Mouse (Mus musculus): Measurements from ENCODE around the gene Tas2r119. TPM values are rescaled to one million over a fixed set of nuclear protein-coding genes. Genes with fewer than 3 reads are reported as not detected.
"Not testable (repeated sequence)": the region's sequence is repeated elsewhere in the genome, so short reads cannot be mapped to it uniquely, and the experiment has no call there.

The Tas2r119 gene
- polyA plus RNA-seq, 1 experiment: not detected

GRCm38 (mm10) chr15:32190436-32190835 lies 13.3 kb downstream of the Tas2r119 start:
- H3K4me1 ChIP-seq (ENCODE audit: control insufficient read depth, insufficient read depth, insufficient read length, low read length): no peaks in the 10 kb centered on the region
- no peak overlapping the region for H3K27ac ChIP-seq (replicated peaks; ENCODE audit: low read depth, low read length)
- H3K4me3 ChIP-seq (ENCODE audit: insufficient read depth, low read depth, low read length): no peak overlapping the region

GRCm38 (mm10) chr15:32192948-32193347 lies 15.9 kb downstream of the Tas2r119 start:
- Histone ChIP-seq H3K4me1 (ENCODE audit: control insufficient read depth, insufficient read depth, insufficient read length, low read length) (no peaks in the 10 kb centered on the region), H3K27ac (replicated peaks; ENCODE audit: low read depth, low read length) (no peak overlapping the region)

GRCm38 (mm10) chr15:32198076-32198475 lies 21.0 kb downstream of the Tas2r119 start:
- Histone ChIP-seq H3K4me1 (ENCODE audit: control insufficient read depth, insufficient read depth, insufficient read length, low read length) (no peaks in the 10 kb centered on the region), H3K4me3 (ENCODE audit: insufficient read depth, low read depth, low read length) (no peak overlapping the region), H3K27ac (replicated peaks; ENCODE audit: low read depth, low read length) (no peak overlapping the region)

More at GRCm38 (mm10) chr15:32192948-32193347, 15.9 kb downstream of the Tas2r119 start:
- no peak overlapping the region for H3K4me3 ChIP-seq (ENCODE audit: insufficient read depth, low read depth, low read length)

DNA sequence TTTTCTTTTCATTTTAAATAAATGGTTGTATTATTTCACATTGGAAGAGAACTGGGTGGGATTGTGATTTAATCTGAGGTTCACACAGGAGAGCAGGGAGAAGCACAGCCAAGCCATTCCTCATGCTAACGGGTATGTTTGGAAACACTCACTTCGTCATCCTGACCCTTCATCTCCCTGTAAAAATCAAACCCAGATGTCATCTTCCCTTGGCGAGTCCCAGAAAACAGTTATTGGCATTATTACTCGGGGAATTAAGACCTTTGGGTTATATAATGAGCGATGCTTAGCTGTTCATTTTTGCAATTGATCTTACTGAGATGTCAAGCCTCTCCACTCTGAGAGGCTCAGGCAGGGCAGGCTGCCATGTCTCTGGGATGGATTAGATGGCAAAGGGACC lies 21.5 kb downstream of the Tas2r119 start:
- Histone ChIP-seq H3K4me3 (ENCODE audit: insufficient read depth, low read depth, low read length) (no peak overlapping the region), H3K27ac (replicated peaks; ENCODE audit: low read depth, low read length) (no peak overlapping the region)

GRCm38 (mm10) chr15:32203242-32203641 lies 26.2 kb downstream of the Tas2r119 start:
- no peaks in the 10 kb centered on the region for H3K4me1 ChIP-seq (ENCODE audit: control insufficient read depth, insufficient read depth, insufficient read length, low read length)

More for the DNA sequence above, 21.5 kb downstream of the Tas2r119 start:
- H3K4me1 ChIP-seq (ENCODE audit: control insufficient read depth, insufficient read depth, insufficient read length, low read length): no peaks in the 10 kb centered on the region

DNA sequence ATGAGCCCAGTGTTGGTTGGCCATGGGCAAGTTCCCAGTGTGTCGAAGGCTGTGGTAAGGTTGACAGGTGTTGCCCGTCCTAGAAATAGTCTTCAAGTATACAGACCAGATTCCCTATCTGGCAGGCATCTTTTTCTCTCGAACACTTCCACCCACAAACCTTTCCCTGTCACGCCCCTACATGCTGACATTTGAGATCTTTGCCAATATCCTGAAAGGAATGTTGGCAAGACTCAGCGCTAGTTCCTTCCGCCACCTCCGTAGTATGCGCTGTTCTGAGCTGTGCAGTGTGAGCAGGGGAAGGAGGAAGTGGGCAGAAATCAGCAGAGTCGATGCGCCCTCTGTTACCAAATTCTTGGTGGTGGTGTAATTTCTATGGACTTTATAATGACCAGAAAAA lies 27.8 kb downstream of the Tas2r119 start:
- H3K4me3 ChIP-seq (ENCODE audit: insufficient read depth, low read depth, low read length): no peak overlapping the region
- no peak overlapping the region for H3K27ac ChIP-seq (replicated peaks; ENCODE audit: low read depth, low read length)
- no peaks in the 10 kb centered on the region for H3K4me1 ChIP-seq (ENCODE audit: control insufficient read depth, insufficient read depth, insufficient read length, low read length)

More at GRCm38 (mm10) chr15:32203242-32203641, 26.2 kb downstream of the Tas2r119 start:
- Histone ChIP-seq H3K27ac (replicated peaks; ENCODE audit: low read depth, low read length) (no peak overlapping the region), H3K4me3 (ENCODE audit: insufficient read depth, low read depth, low read length) (no peak overlapping the region)

GRCm38 (mm10) chr15:32214687-32215086 lies 37.6 kb downstream of the Tas2r119 start:
- H3K4me3 ChIP-seq (ENCODE audit: insufficient read depth, low read depth, low read length); H3K4me1 ChIP-seq (ENCODE audit: control insufficient read depth, insufficient read depth, insufficient read length, low read length); H3K27ac ChIP-seq (replicated peaks; ENCODE audit: low read depth, low read length): not testable (repeated sequence)

- H3K4me1 ChIP-seq (ENCODE audit: control insufficient read depth, insufficient read depth, insufficient read length, low read length): no peaks in the 10 kb centered on the region
- H3K4me3 ChIP-seq (ENCODE audit: insufficient read depth, low read depth, low read length): no peak overlapping the region
- H3K27ac ChIP-seq (replicated peaks; ENCODE audit: low read depth, low read length): no peak overlapping the region
Observed at GRCm38 (mm10) chr15:32223028-32223427, 45.9 kb downstream of the Tas2r119 start.

GRCm38 (mm10) chr15:32225394-32225793 lies 48.3 kb downstream of the Tas2r119 start:
- Histone ChIP-seq H3K4me1 (ENCODE audit: control insufficient read depth, insufficient read depth, insufficient read length, low read length) (no peaks in the 10 kb centered on the region), H3K27ac (replicated peaks; ENCODE audit: low read depth, low read length) (no peak overlapping the region)

DNA sequence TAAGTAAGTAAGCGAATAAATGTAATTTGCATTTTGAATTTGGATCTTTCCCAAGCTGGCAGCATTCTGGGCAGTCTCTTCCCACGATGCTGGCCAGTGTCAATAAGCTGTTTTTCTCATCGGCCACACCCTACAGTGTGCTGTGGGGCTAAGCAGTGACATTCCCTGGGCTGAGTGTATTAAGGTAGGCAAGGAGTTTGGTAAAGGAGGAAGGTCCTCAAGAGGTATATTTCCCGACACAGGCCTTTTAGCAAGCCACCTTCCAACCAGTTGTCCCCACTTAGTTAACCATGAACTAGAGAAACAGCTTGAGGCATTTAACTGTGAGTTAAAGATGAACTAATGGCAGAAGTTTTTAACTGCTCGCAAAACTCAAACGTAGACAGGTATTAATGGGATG lies 49.3 kb downstream of the Tas2r119 start:
- Histone ChIP-seq H3K4me1 (ENCODE audit: control insufficient read depth, insufficient read depth, insufficient read length, low read length) (no peaks in the 10 kb centered on the region), H3K4me3 (ENCODE audit: insufficient read depth, low read depth, low read length) (no peak overlapping the region), H3K27ac (replicated peaks; ENCODE audit: low read depth, low read length) (no peak overlapping the region)

More at GRCm38 (mm10) chr15:32225394-32225793, 48.3 kb downstream of the Tas2r119 start:
- no peak overlapping the region for H3K4me3 ChIP-seq (ENCODE audit: insufficient read depth, low read depth, low read length)

DNA sequence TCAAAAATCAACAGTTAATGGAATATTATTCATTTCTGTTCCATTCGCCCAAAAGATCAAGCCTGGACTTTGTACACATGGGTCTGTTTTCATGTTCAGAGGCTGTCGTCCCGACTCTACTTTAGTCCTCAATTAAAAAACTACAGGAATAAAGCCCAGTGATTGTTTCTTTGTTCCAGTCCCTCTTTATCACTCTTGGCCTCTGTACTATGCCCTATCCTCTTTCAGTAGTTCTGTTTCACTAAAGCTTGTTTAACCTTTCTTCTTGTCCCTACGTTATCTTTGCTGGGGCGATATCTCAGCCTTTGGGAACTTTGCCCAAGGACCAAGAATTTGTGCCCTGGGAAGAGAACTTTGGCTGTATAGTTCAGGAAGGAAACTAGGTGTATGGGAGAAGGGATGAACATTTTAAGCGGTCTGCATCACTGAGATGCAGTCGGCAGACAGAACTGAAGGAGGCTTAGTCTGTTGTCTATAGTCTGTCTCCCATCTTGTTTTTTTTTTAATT lies 49.9 kb downstream of the Tas2r119 start:
- no peak overlapping the region for H3K27ac ChIP-seq (replicated peaks; ENCODE audit: low read depth, low read length)
- H3K4me1 ChIP-seq (ENCODE audit: control insufficient read depth, insufficient read depth, insufficient read length, low read length): no peaks in the 10 kb centered on the region
- H3K4me3 ChIP-seq (ENCODE audit: insufficient read depth, low read depth, low read length): no peak overlapping the region

Other genes starting within 250 kb of the Tas2r119 start
- 1.3 and 1.7 TPM in 2 replicates for gene Sema5a, start 67.5 kb downstream of the Tas2r119 start, polyA plus RNA-seq (2012; ENCODE audit: insufficient read depth, insufficient read length, missing spikeins)

All from brown adipose tissue, adult 24 weeks (tissue).